Mouse (Mus musculus) neural tube, embryonic 10.5 days (tissue): ENCODE measurements around the gene Foxa3.
A peak's percentile ranks its signal among the peaks of the same experiment; 100 is the strongest.

Experiments used
- DNase-seq: peaks from one replicate; pipeline ENCODE4 v3.0.0-alpha.2; 2017; ENCODE audit warnings: low spot score; ENCODE audit errors: extremely low spot score

Gene Foxa3

DNA sequence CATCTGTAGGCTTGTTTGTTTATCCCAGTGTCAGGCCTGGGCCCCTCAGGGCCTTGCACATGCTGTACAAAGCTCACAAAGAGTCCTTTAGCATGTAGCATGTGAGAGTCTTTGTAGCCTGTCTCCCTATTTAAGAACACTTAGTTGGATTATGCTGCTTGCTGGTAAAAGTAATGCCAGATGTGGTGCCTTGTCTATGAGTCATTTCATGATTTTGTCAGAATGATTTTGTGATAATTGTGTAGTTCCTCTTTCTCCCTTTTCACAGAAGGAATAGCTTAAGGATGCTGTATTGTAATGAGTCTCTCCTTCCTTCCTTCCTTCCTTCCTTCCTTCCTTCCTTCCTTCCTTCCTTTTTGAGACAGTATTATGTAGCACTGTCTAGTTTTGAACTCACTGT, 4.7 kb upstream of the Foxa3 start:
- no peak for DNase-seq

GRCm38 (mm10) chr7:19024581-19025255, 1.4 kb upstream of the Foxa3 start:
- DNase-seq: peak; percentile 59

DNA sequence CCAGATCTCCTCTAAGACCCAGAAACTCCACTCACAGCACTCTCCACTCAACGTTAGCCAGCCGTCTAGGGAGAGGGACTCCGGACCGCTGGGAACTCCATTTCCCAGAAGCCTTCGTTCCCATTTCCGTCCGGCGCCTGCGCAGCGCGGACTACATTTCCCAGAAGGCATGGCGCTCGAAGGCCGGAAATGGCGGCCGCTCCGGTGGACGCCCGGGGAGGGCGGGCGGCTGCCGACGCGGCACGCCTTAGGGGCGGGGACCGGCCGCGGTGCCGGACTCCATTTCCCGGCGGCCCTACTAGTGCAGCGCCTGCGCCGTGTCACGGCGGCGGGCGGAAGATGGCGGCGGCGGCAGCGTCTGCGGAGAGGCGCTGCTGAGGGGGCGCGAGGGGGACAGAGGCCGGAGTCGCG, 763 bp upstream of the Foxa3 start, which contains the start of gene Sympk:
Sympk (plus strand) TSS at position 282 of the 411 bp plus-strand sequence.
- peak; percentile 93 for DNase-seq

- no peak for DNase-seq
Measured at GRCm38 (mm10) chr7:19022189-19022958, 964 bp downstream of the Foxa3 start.

GRCm38 (mm10) chr7:19021048-19021447, 2.3 kb downstream of the Foxa3 start:
- no peak for DNase-seq

DNA sequence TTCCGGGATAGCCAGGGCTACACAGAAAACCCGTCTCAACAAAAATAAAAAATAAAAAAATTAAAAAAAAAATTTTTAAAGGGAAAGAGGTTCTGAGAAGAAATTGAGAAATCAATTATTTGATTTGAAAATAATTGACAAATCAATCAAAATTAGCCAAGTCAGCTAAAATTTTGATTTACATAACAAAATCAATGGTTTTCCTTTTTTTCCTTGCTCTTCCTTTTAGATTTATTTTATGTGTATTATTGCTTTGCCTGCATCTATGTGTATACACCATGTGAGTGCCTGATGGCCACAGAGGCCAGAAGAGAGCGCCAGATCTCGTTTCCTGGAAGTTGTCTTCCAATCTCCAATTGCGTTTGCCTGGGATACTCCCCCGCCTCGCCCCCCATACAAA, 5.4 kb downstream of the Foxa3 start:
- DNase-seq: no peak

DNA sequence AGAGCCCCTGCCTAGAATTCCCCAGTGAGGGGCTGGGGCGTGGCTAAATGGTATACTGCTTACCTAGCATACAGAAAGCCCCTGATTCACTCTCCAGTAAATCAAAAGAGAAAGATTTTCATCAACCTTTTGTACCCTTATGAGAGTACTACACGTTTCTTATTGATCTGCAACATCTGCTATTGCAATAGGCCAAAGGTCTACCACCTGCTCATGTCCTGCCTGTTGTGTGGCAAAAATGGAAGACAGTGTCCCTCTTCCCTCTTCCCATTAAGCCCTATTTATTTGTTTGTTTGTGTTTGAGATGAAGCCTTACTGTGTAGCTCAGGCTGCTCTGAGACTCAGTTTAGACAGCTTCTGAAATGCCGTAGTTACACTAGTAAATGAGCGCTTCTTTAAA, 7.3 kb downstream of the Foxa3 start:
- no peak for DNase-seq

GRCm38 (mm10) chr7:19014452-19014851, 8.9 kb downstream of the Foxa3 start:
- DNase-seq: no peak

- no peak for DNase-seq
Measured at GRCm38 (mm10) chr7:19012882-19013281, 10.5 kb downstream of the Foxa3 start.

DNA sequence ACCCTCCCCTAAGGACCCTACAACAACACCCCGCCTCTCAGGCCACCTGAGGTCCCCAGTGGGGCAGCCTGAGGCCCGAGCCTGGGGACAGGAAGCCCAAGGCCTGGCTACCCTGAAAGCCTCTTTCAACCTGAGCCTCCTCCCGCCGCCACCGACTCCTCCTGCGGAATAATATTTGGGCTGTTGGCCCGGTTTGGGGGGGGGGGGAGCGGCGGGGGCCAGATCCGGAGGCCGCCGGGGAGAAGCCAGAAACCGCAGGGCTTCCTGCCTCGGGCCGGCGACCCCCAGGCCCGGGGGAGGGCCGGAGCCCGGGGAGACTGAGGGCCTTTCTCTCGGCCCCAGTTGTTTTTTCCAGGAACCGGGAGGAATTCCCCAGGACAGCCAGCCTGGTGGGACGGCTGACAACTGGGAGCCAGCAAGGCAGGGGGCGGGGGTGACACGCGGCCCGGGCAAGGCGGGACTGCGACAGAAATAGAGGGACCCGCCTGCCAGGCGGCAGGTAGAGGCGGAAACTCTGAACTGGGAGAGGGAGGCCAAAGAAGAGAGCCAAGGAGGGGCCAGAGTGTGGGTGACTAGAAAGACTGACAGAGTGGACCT, 11.2 kb downstream of the Foxa3 start:
- DNase-seq: no peak

- no peak for DNase-seq
Measured at GRCm38 (mm10) chr7:19010581-19010980, 12.8 kb downstream of the Foxa3 start.

DNA sequence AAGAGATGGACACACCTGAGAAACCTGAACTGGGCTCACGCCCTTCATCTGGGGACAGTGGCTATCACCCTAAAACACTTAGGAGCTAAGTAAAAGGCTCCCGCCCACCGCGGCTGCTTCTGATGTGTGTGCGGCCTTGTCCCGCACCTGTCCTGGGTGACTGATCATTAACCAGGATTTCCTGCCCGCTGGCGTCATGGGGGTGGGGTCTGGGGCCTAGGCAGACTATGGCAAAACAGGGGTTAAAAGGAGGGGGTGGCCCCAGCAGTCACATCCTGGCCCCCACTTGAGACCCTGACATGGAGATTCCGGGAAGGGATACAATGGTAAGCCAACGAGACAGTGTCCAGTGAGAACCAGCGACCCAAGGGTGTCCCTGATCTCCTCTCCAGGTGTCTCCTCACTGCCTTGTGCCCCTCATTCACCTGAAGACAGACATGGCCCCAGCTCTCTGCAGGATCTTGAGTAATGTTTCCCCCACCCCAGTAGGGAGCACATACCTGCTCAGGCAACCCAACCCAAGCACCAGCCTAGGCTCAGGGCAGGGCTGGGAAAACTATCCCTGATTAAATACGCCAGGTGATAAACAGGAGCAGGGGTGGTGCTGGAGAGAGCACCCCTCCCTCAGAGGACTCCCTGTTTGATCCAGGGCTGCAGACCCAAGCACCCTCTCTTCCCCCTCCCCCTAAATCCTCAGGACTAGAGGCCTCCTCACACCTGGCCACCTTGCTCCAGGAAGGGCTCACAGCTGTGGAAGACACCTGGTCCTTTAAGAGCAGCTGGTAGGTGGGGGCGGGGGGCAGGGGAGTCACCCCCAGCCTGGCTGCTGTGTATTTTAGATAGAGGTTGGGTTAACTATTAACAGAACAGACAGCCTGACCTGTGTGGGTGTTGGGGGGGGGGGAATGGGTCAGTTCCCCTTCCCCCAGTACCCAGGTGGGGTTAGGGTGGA, 16.0 kb downstream of the Foxa3 start:
- no peak for DNase-seq

- peak; percentile 80 for DNase-seq
Measured at GRCm38 (mm10) chr7:19006476-19006875, 16.9 kb downstream of the Foxa3 start.

- no peak for DNase-seq
Measured at GRCm38 (mm10) chr7:19005417-19006121, 17.8 kb downstream of the Foxa3 start.

GRCm38 (mm10) chr7:19004631-19005079, 18.7 kb downstream of the Foxa3 start:
- DNase-seq: peak; percentile 52

- peak; percentile 92 for DNase-seq
Measured at GRCm38 (mm10) chr7:19003902-19004630, 19.3 kb downstream of the Foxa3 start, which contains the start of gene Irf2bp1. Gene Irf2bp1, plus strand, starts transcription at chr7:19004044.

GRCm38 (mm10) chr7:19002848-19003498, 20.4 kb downstream of the Foxa3 start:
- DNase-seq: peak; percentile 74

GRCm38 (mm10) chr7:19002115-19002514, 21.2 kb downstream of the Foxa3 start:
- DNase-seq: no peak

DNA sequence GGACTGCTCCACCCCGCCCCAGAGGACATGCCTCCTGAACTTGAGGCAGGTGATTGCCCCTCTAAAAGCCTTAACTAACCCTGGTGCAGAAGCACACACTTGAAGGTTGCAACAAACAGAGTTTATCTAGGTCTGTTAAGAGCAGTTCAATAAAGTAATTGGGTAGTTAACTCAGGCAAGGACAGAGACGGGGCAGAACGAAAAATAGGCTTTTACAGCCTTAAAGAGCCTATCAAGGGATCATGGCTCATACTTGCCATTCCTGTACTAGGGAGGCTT, 21.6 kb downstream of the Foxa3 start:
- no peak for DNase-seq
